Mouse (Mus musculus) forebrain, postnatal 0 days (tissue): ENCODE results near the gene Wnt16. TPM values are rescaled to one million over a fixed set of nuclear protein-coding genes. Genes with fewer than 3 reads are reported as not detected.
A peak's percentile ranks its signal among the peaks of the same experiment; 100 is the strongest.

ENCODE experiments used
- ATAC-seq: fragments of 200-750 bp; cut with Nextera tagmentation; 2 replicates; pipeline ENCODE4 v1.8.0; 2017; ENCODE audit warnings: mild to moderate bottlenecking, moderate library complexity
- DNase-seq: peaks from one replicate; pipeline ENCODE4 v3.0.0-alpha.2; 2015
- H3K27ac ChIP-seq: fragments of 300-500 bp; sonication (generic); 2 replicates; pipeline ENCODE4 v1.5.1; 2014; ENCODE audit warnings: low read depth, mild to moderate bottlenecking, antibody characterized with exemption, low read length, moderate library complexity, mixed read lengths
- H3K27me3 ChIP-seq: fragments of 300-500 bp; sonication (generic); 2 replicates; pipeline ENCODE4 v1.6.1; 2014; ENCODE audit warnings: mild to moderate bottlenecking, low read length, mixed read lengths; ENCODE audit not compliant: insufficient read depth
- H3K36me3 ChIP-seq: fragments of 300-500 bp; sonication (generic); 2 replicates; pipeline ENCODE4 v1.6.1; 2014; ENCODE audit warnings: mild to moderate bottlenecking, moderate library complexity; ENCODE audit not compliant: insufficient read depth
- H3K4me1 ChIP-seq: fragments of 300-500 bp; sonication (generic); 2 replicates; pipeline ENCODE4 v1.6.1; 2014; ENCODE audit warnings: antibody characterized with exemption; ENCODE audit not compliant: insufficient read depth
- H3K4me2 ChIP-seq: fragments of 300-500 bp; sonication (generic); 2 replicates; pipeline ENCODE4 v1.6.1; 2014; ENCODE audit warnings: low read depth, mild to moderate bottlenecking, moderate library complexity
- H3K4me3 ChIP-seq: fragments of 300-500 bp; sonication (generic); 2 replicates; pipeline ENCODE4 v1.5.1; 2014; ENCODE audit warnings: low read depth, low read length, mixed read lengths
- H3K9ac ChIP-seq: fragments of 300-500 bp; sonication (generic); 2 replicates; pipeline ENCODE4 v1.6.1; 2014; ENCODE audit warnings: mild to moderate bottlenecking
- H3K9me3 ChIP-seq: fragments of 300-500 bp; sonication (generic); 2 replicates; pipeline ENCODE4 v1.6.1; 2016; ENCODE audit warnings: low read length
- CTCF ChIP-seq: sonication (generic); IDR thresholded peaks from 2 replicates; pipeline ENCODE4 v1.5.1; 2016; ENCODE audit warnings: antibody characterized with exemption, control low read depth, low read depth
- WGBS: fragments of 180-500 bp; shearing (Covaris S2); extraction: QIAGEN DNeasy Blood & Tissue Kit; methylation state at CpG from one replicate; pipeline ENCODE4 v1.1.7; 2014; 5-methylcytosine and 5-hydroxymethylcytosine counted together
- polyA plus RNA-seq: library from polyadenylated mRNA; unstranded; fragments of >200 nt; fragmentation: Nextera tagmentation; extraction: Ambion mirVana; gene quantifications from 2 replicates; pipeline ENCODE4 v1.2.1, GENCODE M21; 2015
- total RNA-seq: library from RNA; depleted of rRNA; stranded (reverse); fragments of >200 nt; gene quantifications from 2 replicates; pipeline ENCODE4 v1.2.3, GENCODE M21; 2014

The Wnt16 gene
- total and polyA plus RNA-seq, 2 experiments from 2014 or later: 0.34 to 1.1 TPM

DNA sequence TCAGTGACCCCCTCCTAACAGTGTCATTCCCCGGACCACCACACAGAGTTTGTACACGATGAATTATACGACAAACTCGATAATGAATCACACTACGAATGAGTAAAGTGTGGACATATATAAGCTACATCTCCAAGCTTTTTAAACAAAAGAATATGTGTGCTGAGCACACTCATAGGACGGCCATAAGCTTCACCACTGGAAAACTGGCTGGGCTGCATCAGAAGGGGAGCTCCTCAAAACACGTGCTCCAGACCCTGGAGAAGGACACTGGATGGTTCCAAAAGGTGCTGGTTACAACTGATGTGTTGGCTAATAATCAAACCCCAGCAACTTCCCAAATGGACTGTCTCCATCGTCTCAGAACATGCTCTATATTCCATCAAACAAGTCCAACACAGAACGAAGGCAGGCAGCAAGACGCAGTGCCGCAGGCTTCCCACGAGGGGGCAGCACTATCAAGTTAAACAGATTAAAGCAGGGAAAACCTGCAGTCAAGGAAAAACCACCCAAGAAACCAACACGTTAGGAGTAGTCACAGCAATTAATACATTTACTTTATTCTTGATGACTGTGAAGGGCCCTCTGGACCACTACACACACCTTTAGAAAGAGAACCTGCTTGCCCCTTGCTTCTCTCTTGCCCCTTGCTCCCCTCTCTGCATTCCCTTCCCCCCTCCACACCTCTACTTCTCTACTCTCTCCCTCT lies 37.5 kb downstream of the Wnt16 start:
- peaks cover 8% of the 10 kb centered on the region for H3K36me3 ChIP-seq
- no peak overlapping the region for H3K9ac ChIP-seq
- no peaks in the 10 kb centered on the region for H3K4me1 ChIP-seq
- ATAC-seq: peak; percentile 77
- H3K4me3 ChIP-seq: no peak overlapping the region
- peak; percentile 95 for TF ChIP-seq CTCF
- no peak overlapping the region for H3K27ac ChIP-seq
- H3K9me3 ChIP-seq: no peaks in the 10 kb centered on the region
- DNase-seq: peak; percentile 93
- no peak overlapping the region for H3K4me2 ChIP-seq
- WGBS: 55% methylated on average over 13 of the region's 13 CpGs
- no peaks in the 10 kb centered on the region for H3K27me3 ChIP-seq

DNA sequence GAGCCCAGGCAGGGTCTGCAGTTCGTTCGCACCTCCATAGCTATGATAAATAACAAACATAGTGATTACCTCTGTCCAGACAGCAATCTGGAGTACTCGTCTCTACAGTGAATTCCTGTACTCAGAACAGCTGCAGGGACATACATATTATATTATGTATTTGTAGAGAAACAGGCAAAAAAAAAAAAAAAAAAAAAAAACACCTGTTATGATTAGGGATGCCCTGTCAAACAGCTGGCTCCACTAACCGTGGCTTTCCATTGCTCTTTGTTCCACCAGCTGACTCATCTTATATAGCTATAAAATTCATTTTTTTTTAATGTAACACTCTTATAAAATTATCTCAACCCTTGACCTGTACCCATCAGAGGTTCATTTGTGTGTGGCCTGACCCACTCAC lies 38.3 kb downstream of the Wnt16 start:
- Histone ChIP-seq H3K9ac (no peak overlapping the region), H3K4me2 (no peak overlapping the region), H3K27ac (no peak overlapping the region), H3K9me3 (no peaks in the 10 kb centered on the region), H3K4me1 (no peaks in the 10 kb centered on the region), H3K4me3 (no peak overlapping the region), H3K36me3 (peaks cover 7% of the 10 kb centered on the region; the same call in 1 of the 2 replicates), H3K27me3 (no peaks in the 10 kb centered on the region)
- TF ChIP-seq CTCF: no peak
- no peak for DNase-seq
- 76% methylated on average over 4 of the region's 4 CpGs for WGBS
- no peak for ATAC-seq

DNA sequence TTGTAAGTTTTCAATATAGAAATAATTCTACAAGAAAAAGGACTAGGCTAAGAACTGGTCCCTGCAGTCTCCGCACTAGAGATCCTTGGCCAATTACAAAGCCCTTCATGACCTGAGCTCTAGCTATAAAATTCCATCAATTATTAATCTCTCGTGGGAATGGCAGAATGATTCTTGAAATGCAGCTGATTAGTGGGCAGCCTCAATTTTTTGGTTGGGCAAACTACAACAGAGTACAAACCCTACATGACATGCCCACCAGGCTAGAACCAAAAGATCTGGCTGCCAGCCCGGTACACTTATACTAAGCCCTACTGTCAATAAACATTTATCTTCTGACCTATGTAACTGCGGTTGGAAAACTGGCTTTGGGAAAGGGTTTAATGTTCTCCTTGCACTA lies 39.1 kb downstream of the Wnt16 start:
- 49% methylated on average over 4 of the region's 4 CpGs for WGBS
- Histone ChIP-seq H3K36me3 (peaks cover 7% of the 10 kb centered on the region; the same call in 1 of the 2 replicates), H3K4me2 (no peak overlapping the region), H3K9me3 (no peaks in the 10 kb centered on the region), H3K9ac (no peak overlapping the region), H3K4me3 (no peak overlapping the region), H3K27me3 (no peaks in the 10 kb centered on the region), H3K27ac (no peak overlapping the region), H3K4me1 (no peaks in the 10 kb centered on the region)
- DNase-seq: no peak
- no peak for ATAC-seq
- no peak for TF ChIP-seq CTCF

- WGBS: 82% methylated on average over 8 of the region's 8 CpGs
- TF ChIP-seq CTCF: no peak
- no peak for DNase-seq
These were observed 39.9 kb downstream of the Wnt16 start for GRCm38 (mm10) chr6:22327931-22328330.

DNA sequence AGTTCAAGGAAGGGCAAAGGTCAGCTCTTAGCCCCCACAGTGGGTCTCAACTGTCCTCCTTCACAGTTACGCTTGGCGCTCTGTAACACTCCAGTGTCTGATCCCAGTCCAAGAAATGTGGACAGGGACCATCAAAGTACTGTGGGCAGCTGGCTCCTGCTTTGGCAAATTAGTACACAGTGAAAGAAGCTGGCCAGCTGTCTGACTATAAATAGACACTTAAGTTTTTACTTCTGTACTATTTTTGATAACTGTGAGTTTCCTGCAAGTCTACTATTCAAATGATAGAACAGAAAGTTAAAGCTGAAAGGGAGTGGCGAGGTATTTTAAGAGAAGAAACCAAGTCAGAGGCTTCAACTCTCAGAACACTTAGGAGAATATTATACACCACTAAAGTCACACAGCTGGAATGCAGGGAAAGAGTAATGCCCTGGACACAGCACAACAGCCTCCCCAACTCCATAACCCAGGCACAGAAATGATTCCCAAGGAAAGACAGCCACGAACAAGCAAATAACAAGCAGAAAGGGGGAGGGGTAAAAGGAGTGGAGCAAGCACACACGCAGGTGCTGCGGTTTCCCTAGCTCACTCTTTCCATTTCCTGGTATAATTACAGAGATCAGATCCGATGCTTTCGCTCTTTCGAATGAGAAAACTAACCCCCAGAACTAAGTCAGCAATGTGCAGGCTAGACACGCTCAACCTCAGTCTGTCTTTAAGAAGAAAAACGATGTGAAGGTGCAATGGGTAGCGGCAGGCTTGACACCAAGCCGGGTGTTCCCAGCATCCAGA lies 42.3 kb downstream of the Wnt16 start:
- no peak for ATAC-seq
- no peaks in the 10 kb centered on the region for H3K27me3 ChIP-seq

More at GRCm38 (mm10) chr6:22327931-22328330, 39.9 kb downstream of the Wnt16 start:
- ATAC-seq: no peak
- Histone ChIP-seq H3K36me3 (peaks cover 7% of the 10 kb centered on the region; the same call in 1 of the 2 replicates), H3K4me2 (no peak overlapping the region), H3K27ac (no peak overlapping the region), H3K4me1 (no peaks in the 10 kb centered on the region), H3K9me3 (no peaks in the 10 kb centered on the region), H3K4me3 (no peak overlapping the region), H3K27me3 (no peaks in the 10 kb centered on the region), H3K9ac (no peak overlapping the region)

DNA sequence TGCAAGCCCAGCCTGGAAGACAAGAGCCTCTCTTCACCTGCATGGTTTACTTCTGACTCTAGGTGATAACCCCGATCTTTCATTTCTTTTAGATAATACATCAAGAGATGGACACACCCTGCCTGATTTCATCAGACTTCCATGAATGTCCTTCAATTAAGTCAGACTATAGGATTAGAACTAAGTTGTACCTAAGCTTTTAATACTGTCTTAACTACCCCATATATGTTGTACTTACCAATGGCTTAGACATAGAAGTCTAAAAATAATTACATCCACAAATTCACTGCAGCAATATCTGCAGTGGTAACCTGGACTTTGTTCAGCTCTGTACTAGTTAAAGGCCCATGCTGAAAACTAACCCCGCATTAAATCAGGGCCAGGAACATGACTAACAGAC lies 44.5 kb downstream of the Wnt16 start:
- no peak for DNase-seq
- H3K9me3 ChIP-seq: no peaks in the 10 kb centered on the region
- no peaks in the 10 kb centered on the region for H3K27me3 ChIP-seq
- 0 out of 2 replicates have a peak, but pooled peaks cover 3% of the 10 kb centered on the region for H3K36me3 ChIP-seq
- no peak for TF ChIP-seq CTCF
- H3K4me3 ChIP-seq: no peak overlapping the region
- WGBS: 95% methylated on average over 2 of the region's 2 CpGs
- no peak overlapping the region for H3K4me2 ChIP-seq
- ATAC-seq: no peak
- no peak overlapping the region for H3K9ac ChIP-seq
- no peak overlapping the region for H3K27ac ChIP-seq
- H3K4me1 ChIP-seq: no peaks in the 10 kb centered on the region

More for the DNA sequence above, 42.3 kb downstream of the Wnt16 start:
- WGBS: 89% methylated on average over 13 of the region's 13 CpGs
- Histone ChIP-seq H3K9me3 (no peaks in the 10 kb centered on the region), H3K36me3 (peaks cover 4% of the 10 kb centered on the region; the same call in 1 of the 2 replicates), H3K9ac (no peak overlapping the region), H3K4me1 (no peaks in the 10 kb centered on the region), H3K4me2 (no peak overlapping the region), H3K4me3 (no peak overlapping the region), H3K27ac (no peak overlapping the region)
- TF ChIP-seq CTCF: no peak
- DNase-seq: no peak
